Mouse (Mus musculus) heart, embryonic 14.5 days (tissue): ENCODE results near the gene Cacnb1. TPM values are rescaled to one million over a fixed set of nuclear protein-coding genes. Genes with fewer than 3 reads are reported as not detected.
A peak's percentile ranks its signal among the peaks of the same experiment; 100 is the strongest.

Experiments
- ATAC-seq: fragments of 200-750 bp; cut with Nextera tagmentation; 2 replicates; pipeline ENCODE4 v1.8.0; 2017; ENCODE audit warnings: low read depth, moderate TSS enrichment; ENCODE audit not compliant: insufficient number of reproducible peaks, insufficient read depth, low FRiP score
- H3K27ac ChIP-seq, 2 experiments: fragments of 200-500 bp in 1 of 2; fragments of 300-500 bp in 1 of 2; sonication (generic) in 1 of 2; replicated peaks in 1 of 2; 2 replicates each; pipeline ENCODE4 v1.5.1; 2012 to 2014; ENCODE audit warnings: low read depth in 2 of 2, low read length in 2 of 2, control low read depth in 1 of 2, mild to moderate bottlenecking in 1 of 2, mixed read lengths in 1 of 2; ENCODE audit not compliant: control insufficient read depth in 1 of 2, insufficient read depth in 1 of 2
- H3K27me3 ChIP-seq: fragments of 300-500 bp; sonication (generic); 2 replicates; pipeline ENCODE4 v1.6.1; 2014; ENCODE audit warnings: mild to moderate bottlenecking, low read length, control low read depth; ENCODE audit not compliant: control insufficient read depth, insufficient read depth
- H3K36me3 ChIP-seq: fragments of 300-500 bp; sonication (generic); 2 replicates; pipeline ENCODE4 v1.6.1; 2014; ENCODE audit warnings: mild to moderate bottlenecking, control low read depth, low read length, mixed read lengths; ENCODE audit not compliant: control insufficient read depth, insufficient read depth
- H3K4me1 ChIP-seq, 2 experiments: fragments of 200-500 bp in 1 of 2; fragments of 300-500 bp in 1 of 2; sonication (generic) in 1 of 2; 2 replicates each; pipeline ENCODE4 v1.6.1; 2012 to 2014; ENCODE audit warnings: low read length in 2 of 2, control low read depth in 1 of 2, mixed read lengths in 1 of 2; ENCODE audit not compliant: control insufficient read depth in 2 of 2, insufficient read depth in 2 of 2
- H3K4me2 ChIP-seq: fragments of 300-500 bp; sonication (generic); 2 replicates; pipeline ENCODE4 v1.6.1; 2014; ENCODE audit warnings: mild to moderate bottlenecking, low read length
- H3K4me3 ChIP-seq, 2 experiments: fragments of 200-500 bp in 1 of 2; fragments of 300-500 bp in 1 of 2; sonication (generic) in 1 of 2; 2 replicates each; pipeline ENCODE4 v1.5.1; 2012 to 2014; ENCODE audit warnings: low read length in 2 of 2, mild to moderate bottlenecking in 2 of 2, control low read depth in 1 of 2, low read depth in 1 of 2, moderate library complexity in 1 of 2; ENCODE audit not compliant: control insufficient read depth in 1 of 2, insufficient read depth in 1 of 2
- H3K9ac ChIP-seq: fragments of 300-500 bp; sonication (generic); 2 replicates; pipeline ENCODE4 v1.6.1; 2014; ENCODE audit warnings: mild to moderate bottlenecking, low read length
- H3K9me3 ChIP-seq: fragments of 300-500 bp; sonication (generic); 2 replicates; pipeline ENCODE4 v1.6.1; 2016; ENCODE audit warnings: low read length, control low read depth; ENCODE audit not compliant: control insufficient read depth
- WGBS: fragments of 180-500 bp; shearing (Covaris S2); extraction: QIAGEN DNeasy Blood & Tissue Kit; methylation state at CpG from one replicate; pipeline ENCODE4 v1.1.7; 2014; 5-methylcytosine and 5-hydroxymethylcytosine counted together
- polyA plus RNA-seq: library from polyadenylated mRNA; unstranded; fragments of >200 nt; fragmentation: Nextera tagmentation; extraction: Ambion mirVana; gene quantifications from 2 replicates; pipeline ENCODE4 v1.2.1, GENCODE M21; 2014

Gene Cacnb1
- polyA plus RNA-seq, 1 experiment from 2014 or later, result 7.1 TPM

- 46% methylated on average over 14 of the region's 14 CpGs for WGBS
- Histone ChIP-seq H3K9ac (no peak overlapping the region), H3K4me1 (peaks cover 5 to 13% of the 10 kb centered on the region in 2 experiments; a peak in 3 of 4 replicates), H3K4me2 (no peak overlapping the region), H3K36me3 (no peaks in the 10 kb centered on the region), H3K9me3 (no peaks in the 10 kb centered on the region), H3K27me3 (no peaks in the 10 kb centered on the region; the same call in 1 of the 2 replicates), H3K4me3 (no peak overlapping the region), H3K27ac (no peak overlapping the region)
- no peak for ATAC-seq
Measured at GRCm38 (mm10) chr11:98037871-98038270, 15.0 kb upstream of the Cacnb1 start.

GRCm38 (mm10) chr11:98035977-98036377 is 13.1 kb upstream of the Cacnb1 start:
- H3K4me2 ChIP-seq, result peak overlapping the region; percentile 77
- no peaks in the 10 kb centered on the region for H3K9me3 ChIP-seq
- peak; percentile 72 for ATAC-seq
- H3K4me3 ChIP-seq, result peak overlapping the region; percentile 12 to 36
- WGBS, result under 1% methylated on average over 27 of the region's 27 CpGs
- no peaks in the 10 kb centered on the region; the same call in 1 of the 2 replicates for H3K27me3 ChIP-seq
- peaks cover 7 to 13% of the 10 kb centered on the region in 2 experiments for H3K4me1 ChIP-seq
- peak overlapping the region; percentile 65 for H3K9ac ChIP-seq
- H3K27ac ChIP-seq, result no peak overlapping the region
- peaks cover 4% of the 10 kb centered on the region for H3K36me3 ChIP-seq

- ATAC-seq, result no peak
- WGBS, result 54% methylated on average over 4 of the region's 4 CpGs
- peaks cover 7 to 13% of the 10 kb centered on the region in 2 experiments for H3K4me1 ChIP-seq
Measured at GRCm38 (mm10) chr11:98034840-98035239, 12.0 kb upstream of the Cacnb1 start.

GRCm38 (mm10) chr11:98034061-98034460 is 11.2 kb upstream of the Cacnb1 start:
- Histone ChIP-seq H3K4me3 (no peak overlapping the region), H3K36me3 (peaks cover 24% of the 10 kb centered on the region), H3K9ac (no peak overlapping the region), H3K4me1 (peaks cover 7 to 13% of the 10 kb centered on the region in 2 experiments), H3K4me2 (no peak overlapping the region), H3K9me3 (no peaks in the 10 kb centered on the region), H3K27me3 (no peaks in the 10 kb centered on the region; the same call in 1 of the 2 replicates), H3K27ac (no peak overlapping the region)
- no peak for ATAC-seq
- 79% methylated on average over 5 of the region's 5 CpGs for WGBS

More at GRCm38 (mm10) chr11:98034840-98035239, 12.0 kb upstream of the Cacnb1 start:
- Histone ChIP-seq H3K4me2 (no peak overlapping the region), H3K36me3 (peaks cover 16% of the 10 kb centered on the region), H3K9me3 (no peaks in the 10 kb centered on the region), H3K4me3 (no peak overlapping the region), H3K27me3 (no peaks in the 10 kb centered on the region; the same call in 1 of the 2 replicates), H3K27ac (no peak overlapping the region), H3K9ac (no peak overlapping the region)

GRCm38 (mm10) chr11:98031443-98031770 is 8.6 kb upstream of the Cacnb1 start:
- no peak overlapping the region for H3K27ac ChIP-seq
- H3K27me3 ChIP-seq, result no peaks in the 10 kb centered on the region
- H3K9me3 ChIP-seq, result no peaks in the 10 kb centered on the region
- peaks cover 6 to 15% of the 10 kb centered on the region in 2 experiments for H3K4me1 ChIP-seq
- H3K9ac ChIP-seq, result no peak overlapping the region
- H3K4me2 ChIP-seq, result no peak overlapping the region
- 6% methylated on average over 5 of the region's 5 CpGs for WGBS
- H3K36me3 ChIP-seq, result peaks cover 35% of the 10 kb centered on the region
- no peak for ATAC-seq
- no peak overlapping the region for H3K4me3 ChIP-seq

- H3K27ac ChIP-seq, result no peak overlapping the region
- WGBS, result 52% methylated on average over 5 of the region's 5 CpGs
- H3K9me3 ChIP-seq, result no peaks in the 10 kb centered on the region
- no peaks in the 10 kb centered on the region for H3K27me3 ChIP-seq
- no peak overlapping the region for H3K4me3 ChIP-seq
- peaks cover 5 to 10% of the 10 kb centered on the region in 2 experiments for H3K4me1 ChIP-seq
- no peak overlapping the region for H3K9ac ChIP-seq
- H3K4me2 ChIP-seq, result no peak overlapping the region
- ATAC-seq, result no peak
- peaks cover 35% of the 10 kb centered on the region for H3K36me3 ChIP-seq
Measured at GRCm38 (mm10) chr11:98030701-98031442, 8.0 kb upstream of the Cacnb1 start.

GRCm38 (mm10) chr11:98027785-98028184 is 5.0 kb upstream of the Cacnb1 start:
- WGBS, result 23% methylated on average over 7 of the region's 7 CpGs
- H3K27ac ChIP-seq, result peak overlapping the region in 1 of 2 experiments; percentile 91; a peak in 2 of 4 replicates

More at GRCm38 (mm10) chr11:98027785-98028184, 5.0 kb upstream of the Cacnb1 start:
- H3K4me1 ChIP-seq, result peaks cover 7 to 8% of the 10 kb centered on the region in 2 experiments
- H3K36me3 ChIP-seq, result peaks cover 35% of the 10 kb centered on the region
- H3K4me3 ChIP-seq, result peak overlapping the region; percentile 86 to 95
- H3K27me3 ChIP-seq, result no peaks in the 10 kb centered on the region
- H3K4me2 ChIP-seq, result peak overlapping the region; percentile 96
- H3K9me3 ChIP-seq, result no peaks in the 10 kb centered on the region
- H3K9ac ChIP-seq, result peak overlapping the region; percentile 97
- ATAC-seq, result no peak
